Mouse (Mus musculus) hematopoietic stem cell, adult 5-6 weeks (primary cell): ENCODE measurements at regions not wholly inside any gene's neighbourhood (a gene's known extent, or its start where the extent isn't known, plus 50 kb on each side); places are given as distances from the start of the nearest gene placed in this dataset.

ENCODE experiments used
- ATAC-seq, 2 experiments: fragments of 125-278 bp in 1 of 2; replicated peaks in 1 of 2; 2 replicates each; pipeline ENCODE4 v1.8.0; 2016 to 2017; ENCODE audit warnings: inconsistent platforms in 2 of 2, mild to moderate bottlenecking in 2 of 2, moderate number of reproducible peaks in 2 of 2, low read depth in 1 of 2, moderate TSS enrichment in 1 of 2; ENCODE audit not compliant: low FRiP score in 2 of 2, poor library complexity in 2 of 2, severe bottlenecking in 2 of 2, insufficient read depth in 1 of 2, low TSS enrichment in 1 of 2

DNA sequence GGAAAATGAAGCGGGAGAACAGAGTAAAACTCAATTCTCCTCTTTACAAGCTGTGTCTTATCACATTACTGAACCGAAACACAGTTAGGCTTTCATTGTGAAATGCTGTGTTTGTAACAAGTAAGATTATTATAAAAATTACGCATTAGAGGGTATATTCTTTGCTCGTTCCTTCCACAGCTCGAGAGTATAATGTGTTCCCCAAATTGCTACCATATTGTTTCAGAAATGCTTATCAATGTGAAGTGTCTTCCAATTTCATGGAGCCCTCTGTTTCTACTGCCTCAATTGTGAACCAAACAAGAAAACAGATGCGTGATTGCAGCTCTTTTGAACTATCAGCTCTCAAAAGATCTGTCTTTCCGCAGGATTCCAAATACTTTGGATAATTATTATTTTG, 378.4 kb downstream of the Ttll7 start:
- no peak for ATAC-seq

DNA sequence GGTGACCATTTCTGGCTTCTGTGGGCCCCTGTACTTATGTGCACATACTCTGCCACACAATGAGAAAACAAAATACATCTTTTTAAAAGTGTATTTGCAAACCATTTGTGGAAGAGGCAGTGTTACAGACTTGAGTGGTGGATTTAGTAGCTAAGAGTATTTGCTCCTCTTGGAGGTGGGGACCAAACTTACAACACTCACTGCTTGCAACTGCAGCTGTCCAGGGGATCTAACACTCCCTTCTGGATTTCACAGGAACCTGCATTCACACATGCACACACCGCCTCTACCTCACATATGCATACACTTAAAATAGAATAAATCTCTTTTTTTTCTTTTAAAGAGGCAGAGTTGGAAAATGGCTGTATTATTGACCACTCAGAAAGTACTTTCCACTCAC, 386.2 kb downstream of the Ttll7 start:
- ATAC-seq, result no peak

DNA sequence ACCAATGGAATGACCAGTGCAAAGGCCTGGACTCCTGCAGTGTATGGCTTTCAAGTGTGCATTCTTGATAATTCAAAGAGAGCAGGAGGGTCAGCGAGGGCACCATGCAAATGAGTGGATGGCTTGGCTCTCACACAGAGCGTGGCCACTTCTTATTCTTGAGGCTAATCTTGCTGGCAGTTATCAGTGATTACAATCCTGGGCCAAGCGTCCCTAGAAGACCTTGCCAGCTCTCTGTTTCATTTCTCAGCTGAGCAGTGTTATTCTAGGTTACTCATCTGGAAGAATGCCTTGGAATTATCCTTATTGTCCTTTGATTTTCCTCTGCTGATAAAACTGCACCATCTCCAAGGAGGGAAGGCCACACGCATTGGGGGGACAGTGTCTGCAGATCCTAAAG, 388.5 kb downstream of the Ttll7 start:
- ATAC-seq, result no peak

DNA sequence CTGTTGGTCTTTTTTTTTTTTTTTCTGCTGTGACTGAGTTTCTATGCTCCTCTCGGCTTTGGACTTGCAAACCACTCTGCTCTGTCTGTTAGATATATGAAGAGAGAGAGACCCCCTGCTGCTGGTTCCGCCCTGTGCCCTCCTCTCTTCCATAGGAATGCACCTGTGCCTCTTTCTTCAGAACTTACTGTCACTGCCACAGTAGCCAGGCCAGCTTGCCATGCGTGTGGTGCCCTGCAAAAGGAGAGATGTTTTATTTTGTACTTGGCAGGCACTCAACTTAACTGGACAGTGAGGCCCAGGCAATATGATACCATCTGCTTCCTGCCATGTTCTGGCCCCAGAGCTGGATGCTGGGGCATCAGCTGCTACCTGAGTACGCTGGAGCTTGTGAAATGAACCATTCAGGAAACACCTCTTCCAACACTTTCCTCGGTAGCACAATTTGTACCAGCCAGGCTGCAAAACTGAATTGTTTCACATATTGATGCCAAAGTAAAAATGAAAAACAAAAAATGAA, 392.8 kb downstream of the Ttll7 start:
- ATAC-seq, result no peak

DNA sequence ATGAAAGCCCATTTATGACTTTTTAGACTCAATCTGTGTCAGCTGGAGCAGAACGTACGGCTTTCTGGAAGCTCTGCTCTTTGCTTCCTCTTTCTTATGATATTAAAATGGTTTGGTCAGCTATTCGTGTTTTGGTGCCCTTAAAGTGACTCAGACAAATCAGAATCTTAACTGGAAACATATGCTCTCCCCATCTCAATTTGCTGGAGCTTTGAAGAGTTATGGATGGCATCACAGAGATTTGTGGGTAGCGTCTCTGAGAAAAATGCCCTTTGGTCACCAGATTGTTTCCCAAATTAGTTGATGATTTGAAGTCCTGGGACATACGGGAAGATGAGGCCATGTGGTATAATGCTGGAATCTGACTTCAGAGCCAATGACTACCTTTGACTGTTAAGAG, 394.0 kb downstream of the Ttll7 start:
- ATAC-seq, result no peak

DNA sequence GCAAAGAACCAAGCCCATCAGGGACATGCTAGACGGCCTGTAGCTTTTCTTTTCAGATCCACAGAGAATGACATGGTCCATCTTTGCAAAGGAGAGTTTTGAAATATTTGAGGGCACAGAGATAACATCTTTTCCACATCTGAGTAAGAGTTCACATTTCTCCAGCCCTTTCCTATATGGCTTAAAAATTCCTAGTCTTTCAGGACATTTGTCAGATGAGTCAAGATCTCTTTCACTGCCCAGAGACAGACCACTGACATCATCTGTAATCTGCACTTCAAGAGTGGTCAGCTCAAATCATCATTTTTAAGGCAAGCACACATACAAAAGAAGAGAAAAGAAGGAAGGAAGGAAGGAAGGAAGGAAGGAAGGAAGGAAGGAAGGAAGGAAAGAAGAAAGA, 397.3 kb downstream of the Ttll7 start:
- ATAC-seq, result no peak

DNA sequence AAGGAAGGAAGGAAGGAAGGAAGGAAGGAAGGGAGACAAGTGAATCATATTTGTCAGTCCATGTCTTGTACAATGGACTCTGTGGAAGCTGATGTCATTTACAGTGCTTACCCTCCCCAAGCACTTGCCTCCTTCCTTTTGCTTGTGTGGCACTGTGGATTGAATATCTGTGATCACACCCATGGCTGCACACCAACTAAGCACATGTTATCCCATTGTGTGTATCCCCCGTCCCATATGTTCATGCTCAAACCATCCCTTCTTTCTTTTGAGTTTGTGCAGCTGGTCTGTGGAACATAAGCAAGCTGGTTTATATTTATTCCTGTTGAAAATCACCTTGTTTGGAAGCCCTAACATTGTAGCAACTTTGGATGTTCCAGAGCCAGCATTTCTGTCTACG, 397.7 kb downstream of the Ttll7 start:
- no peak for ATAC-seq

DNA sequence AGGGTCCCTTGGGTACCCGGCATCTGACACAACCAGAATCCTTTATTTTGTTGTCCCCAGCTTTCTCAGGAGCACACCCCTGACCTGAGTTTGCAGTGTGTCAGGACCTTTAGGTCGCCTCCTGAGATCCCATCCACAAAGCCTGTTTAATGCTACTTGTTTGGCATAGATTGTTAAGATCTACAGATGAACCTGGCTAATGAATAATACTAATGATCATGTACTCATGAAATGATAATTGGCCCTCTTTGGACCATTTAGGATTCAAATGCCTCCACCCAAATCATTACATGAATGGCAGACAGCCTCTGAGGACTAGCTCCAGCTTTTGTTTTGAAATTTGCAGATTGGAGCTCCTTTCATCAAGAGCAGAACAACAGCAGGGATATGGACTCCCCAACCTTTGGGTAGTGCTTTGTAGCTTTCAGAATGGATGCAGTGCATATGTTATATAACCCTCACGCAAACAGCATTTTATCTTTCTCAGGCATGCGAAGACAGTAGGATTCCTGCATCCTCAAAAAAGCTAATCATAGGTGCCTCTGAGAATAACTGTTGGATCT, 400.1 kb downstream of the Ttll7 start:
- no peak for ATAC-seq

DNA sequence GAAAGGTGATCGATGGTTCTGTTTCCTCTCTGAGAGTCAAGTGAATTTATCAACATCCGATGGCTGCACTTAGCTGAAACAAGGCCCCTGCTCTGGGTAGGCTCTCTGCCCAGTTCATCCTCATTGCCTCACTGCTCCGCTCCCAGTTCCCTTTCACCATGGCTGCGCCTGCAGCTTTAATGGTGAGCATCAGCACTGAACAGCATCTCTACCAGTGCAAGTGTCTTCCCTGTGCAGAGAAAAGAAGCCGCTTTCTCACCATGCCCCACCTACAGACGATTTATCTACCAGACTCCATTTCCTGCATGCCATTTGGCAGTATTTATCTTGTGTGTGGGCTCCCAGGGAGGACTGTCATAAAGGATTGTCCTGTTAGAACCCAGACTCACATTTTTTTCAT, 400.6 kb downstream of the Ttll7 start:
- ATAC-seq, result no peak

DNA sequence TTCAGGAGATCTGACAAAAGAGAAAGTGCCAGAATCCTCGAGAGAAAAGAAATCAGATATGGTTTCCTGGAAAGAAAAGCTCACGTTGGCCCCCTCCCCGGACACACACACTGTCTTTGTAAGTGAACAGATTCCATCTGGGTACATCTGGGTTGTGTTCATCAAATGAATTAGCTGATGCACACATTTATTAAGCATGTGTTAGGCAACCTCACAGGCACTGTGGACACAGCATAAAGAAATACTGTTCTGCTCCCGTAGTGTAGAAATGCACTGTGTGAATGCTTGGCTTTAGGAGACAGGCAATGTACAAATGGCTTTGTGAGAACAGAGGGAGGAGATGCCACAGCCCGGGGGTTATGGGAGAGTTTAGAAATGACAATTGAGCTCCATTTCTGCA, 402.3 kb downstream of the Ttll7 start:
- ATAC-seq, result no peak

DNA sequence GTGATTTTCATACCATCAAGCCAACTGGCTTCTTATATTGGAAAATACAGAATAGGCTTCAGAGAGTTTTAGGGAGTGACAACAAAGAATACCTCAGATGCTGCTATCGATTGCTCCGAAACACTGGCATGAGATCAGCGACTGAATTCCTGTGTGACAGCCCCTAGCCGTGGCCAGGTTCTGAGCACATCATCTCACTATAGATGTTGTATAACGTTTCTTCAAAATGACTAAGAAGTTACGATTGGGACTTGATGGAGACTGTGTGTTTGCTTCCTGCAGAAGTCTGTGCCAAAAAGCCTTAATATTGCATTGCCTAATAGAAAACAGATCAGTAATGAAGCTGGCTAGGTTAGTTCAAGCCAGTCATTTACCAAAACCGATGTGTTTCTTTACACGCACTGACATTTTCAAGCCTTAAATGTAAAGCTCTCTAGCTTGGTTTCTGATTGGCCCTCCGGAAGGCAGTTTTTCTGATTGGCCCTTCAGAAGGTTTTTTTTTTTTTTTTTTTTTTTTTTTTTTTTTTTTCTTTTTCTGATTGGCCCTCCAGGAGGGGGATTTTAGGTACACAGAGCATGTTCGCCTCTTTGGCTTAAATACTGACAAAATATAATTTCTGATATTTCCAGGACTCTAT, 408.9 kb downstream of the Ttll7 start:
- ATAC-seq, result no peak

DNA sequence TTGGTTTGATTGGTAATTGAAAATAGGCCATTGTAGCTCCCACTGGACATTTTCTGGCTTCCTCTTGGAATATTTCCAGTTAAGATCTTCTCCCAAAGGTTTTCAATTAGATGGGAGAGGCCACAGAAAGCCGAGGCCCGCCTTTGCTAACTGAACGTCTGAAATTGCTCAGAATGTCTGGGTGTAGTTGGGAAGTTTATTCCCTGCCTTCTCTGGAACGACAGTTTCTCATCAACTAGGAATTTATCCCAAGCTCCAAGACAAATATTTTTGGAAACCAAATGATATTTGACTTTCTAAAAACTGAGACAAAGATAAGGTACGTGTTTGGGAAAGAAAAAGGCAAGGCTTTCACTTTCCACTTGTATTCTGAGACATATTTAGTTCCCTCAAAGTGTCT, 414.4 kb downstream of the Ttll7 start:
- ATAC-seq, result no peak

DNA sequence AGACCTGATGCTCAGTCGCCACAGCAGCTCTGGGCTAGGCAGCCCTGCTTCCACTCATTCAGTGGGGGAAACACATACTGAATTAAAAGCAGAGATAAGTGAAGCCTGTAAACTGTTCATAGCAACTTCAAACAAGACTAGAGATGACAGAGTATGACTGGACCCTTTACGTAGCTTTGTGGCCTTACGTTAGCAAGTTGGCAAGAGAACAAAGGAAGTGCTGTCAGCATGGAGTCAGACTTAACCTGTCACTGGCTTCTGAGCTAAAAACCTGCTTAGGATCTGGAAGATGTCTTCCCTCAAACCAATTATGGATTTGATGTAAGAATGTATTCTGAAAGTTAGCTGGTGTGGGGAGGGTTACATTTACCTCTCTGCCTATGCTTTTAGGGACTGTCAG, 421.3 kb downstream of the Ttll7 start:
- ATAC-seq, result no peak

DNA sequence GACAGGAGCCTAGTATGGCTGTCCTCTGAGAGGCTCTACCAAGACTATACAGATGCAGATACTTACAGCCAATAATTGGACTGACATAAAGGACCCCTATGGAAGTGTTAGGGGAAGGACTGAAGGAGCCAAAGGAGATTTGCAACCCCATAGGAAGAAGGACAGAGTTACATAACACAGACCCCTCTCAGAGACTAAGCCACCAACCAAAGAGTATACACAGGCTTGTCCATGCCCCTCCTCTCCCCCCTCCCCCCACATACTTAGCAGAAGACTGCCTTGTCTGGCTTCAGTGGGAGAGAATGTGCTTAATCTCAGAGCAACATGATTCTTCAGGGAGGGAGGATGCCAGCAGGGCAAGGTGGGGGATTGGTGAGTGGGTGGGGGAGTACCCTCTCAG, 426.4 kb downstream of the Ttll7 start:
- no peak for ATAC-seq

DNA sequence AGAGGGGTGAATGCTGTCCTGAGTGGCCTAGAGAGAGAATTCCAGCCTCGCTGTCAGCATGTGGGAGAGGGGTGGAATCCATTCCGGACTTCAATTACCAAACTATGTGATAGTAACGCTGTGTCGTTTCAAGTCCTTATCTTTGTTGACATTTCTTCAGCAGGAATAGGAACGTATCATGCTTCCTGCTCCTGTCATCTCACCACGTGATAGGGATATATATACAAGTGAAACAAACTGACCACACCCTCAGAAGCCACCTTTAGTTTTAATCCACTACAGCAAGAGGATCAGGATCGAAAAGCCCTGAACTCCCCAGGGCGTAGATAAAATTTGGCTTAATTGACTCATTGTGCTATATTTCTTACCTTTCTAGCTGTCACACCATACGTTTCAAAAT, 431.6 kb downstream of the Ttll7 start:
- ATAC-seq, result no peak

DNA sequence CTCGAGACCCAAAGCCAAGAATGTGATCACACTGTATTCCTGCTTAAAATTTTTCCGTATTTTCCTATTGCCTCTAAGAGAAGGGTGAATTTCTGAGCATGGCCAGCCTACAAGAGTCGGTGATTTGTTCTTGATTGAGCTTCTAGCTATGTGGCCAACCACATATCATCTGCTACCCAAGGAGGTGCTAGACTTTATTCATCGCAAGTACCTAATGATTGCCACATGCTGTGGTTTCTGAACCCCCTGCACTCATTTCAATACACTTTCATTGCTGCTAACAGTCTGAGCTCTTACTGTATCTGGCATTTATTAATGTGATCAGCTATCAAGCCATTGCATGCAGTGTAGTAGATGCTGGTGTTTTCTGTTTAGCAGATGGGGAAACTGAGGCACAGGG, 432.2 kb downstream of the Ttll7 start:
- ATAC-seq, result no peak

DNA sequence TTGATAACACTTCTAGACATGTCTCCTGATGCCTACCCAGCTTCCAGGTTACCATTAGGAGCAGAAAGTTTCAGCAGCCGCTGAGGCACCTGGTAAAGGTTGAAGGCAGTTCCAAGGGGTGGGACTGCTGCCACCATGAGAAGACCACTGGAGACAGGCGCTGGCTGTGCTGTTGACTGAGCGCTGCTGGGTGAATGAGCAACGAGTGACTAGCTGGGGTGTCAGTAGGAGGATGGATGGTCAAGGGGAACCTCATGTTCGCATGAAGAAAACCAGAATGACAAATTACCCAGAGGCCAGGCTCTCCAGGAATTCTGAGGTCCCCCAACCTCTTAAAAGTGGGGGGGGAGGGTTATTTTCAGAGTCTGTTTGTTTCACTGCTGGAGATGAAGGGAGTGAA, 433.3 kb downstream of the Ttll7 start:
- no peak for ATAC-seq

DNA sequence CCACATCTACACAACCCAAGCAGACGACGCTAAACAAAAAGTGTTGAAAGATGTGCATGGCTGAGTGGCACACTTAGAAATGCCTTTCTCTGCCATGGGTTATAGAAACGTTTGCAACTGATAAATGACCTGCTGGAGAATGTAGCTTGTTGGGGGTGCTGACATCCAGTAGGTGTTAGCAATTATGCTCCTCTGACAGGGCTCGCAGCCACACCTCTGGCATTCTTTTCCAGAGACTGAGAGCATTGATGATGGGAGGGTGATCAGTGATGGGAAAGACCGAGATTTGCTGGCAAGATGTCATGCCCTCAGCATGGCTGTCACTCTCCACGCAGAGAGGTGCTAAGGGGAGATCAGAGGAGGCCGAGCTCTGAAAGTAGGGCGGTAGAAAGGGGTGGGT, 435.3 kb downstream of the Ttll7 start:
- no peak for ATAC-seq

DNA sequence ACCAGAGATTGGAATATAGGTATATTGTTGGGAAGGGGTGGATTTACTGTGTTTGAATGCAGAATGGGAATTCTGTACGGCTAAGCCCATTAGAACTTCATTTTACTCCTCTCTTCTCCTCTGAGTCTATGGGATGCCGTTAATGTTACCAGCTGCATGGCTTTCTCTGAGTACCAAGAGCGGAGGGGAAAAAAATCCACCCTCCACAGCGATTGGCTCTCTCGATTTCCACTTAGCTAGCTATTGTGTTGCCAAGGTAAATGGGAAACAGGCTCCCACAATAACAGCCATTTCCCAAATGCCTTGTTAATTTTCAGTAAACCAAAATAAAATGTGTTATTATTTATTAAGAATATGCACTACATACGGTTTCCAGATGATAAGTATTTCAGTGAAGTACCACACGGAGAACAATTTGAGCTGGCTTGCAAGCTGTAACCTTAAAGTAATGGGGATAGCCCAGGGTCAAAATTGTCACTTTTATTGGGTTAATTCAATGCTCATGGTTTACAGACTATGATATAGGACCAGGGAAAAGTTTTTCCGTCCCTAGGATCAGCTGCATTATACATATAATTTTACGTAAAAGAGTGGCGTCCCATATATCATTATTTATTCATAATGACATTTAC, 439.6 kb downstream of the Ttll7 start:
- ATAC-seq, result no peak
